Mouse (Mus musculus): ENCODE data around the gene Sept6. TPM values are rescaled to one million over a fixed set of nuclear protein-coding genes. Genes with fewer than 3 reads are reported as not detected.

The Sept6 gene
- polyA plus RNA-seq, 1 experiment from 2014 or later = 43.6 TPM

DNA sequence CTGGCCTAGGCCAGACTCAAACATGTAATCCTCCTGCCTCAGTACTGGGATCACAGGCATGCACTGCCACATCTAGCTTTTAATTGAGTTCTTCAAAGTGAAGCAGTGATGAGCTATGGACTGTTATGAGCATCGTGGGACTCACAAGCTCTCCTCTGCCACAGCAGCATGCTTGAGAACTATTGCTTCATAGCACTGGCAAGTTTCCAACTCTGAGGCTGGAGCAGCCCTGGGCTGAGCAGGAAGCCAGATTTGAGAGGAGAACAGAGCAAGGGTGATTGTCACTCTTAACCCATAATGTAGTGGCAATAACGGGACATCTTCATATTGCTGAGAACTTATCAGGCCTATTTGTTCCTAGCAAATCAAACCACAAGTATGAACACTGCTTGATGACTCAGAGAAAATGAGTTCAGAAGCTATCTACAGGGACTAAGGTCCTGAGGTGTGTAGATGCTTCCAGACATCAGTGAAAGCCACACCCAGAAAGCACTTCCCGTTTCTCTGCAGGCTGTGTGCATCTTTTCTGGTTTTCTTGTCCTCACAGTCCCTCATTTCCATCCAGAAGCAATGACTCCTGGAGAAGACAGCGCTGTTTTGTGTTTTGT is 51.7 kb downstream of the Sept6 start:
- no peaks in the 10 kb centered on the region for H3K27me3 ChIP-seq (ENCODE audit: control insufficient read depth, insufficient read depth, low read length)
- H3K4me2 ChIP-seq (ENCODE audit: low read depth, low read length, severe bottlenecking) = no peak overlapping the region
- no peaks in the 10 kb centered on the region for H3K4me1 ChIP-seq (replicated peaks; ENCODE audit: control insufficient read depth, insufficient read depth, low read length)
- no peak for DNase-seq (ENCODE audit: low spot score)
- no peak for ATAC-seq (replicated peaks; ENCODE audit: low FRiP score)
- no peak overlapping the region for H3K9ac ChIP-seq (ENCODE audit: low read length)
- no peak overlapping the region for H3K27ac ChIP-seq (ENCODE audit: low read depth, low read length)
- WGBS = 88% methylated on average over 4 of the region's 4 CpGs
- H3K4me3 ChIP-seq (ENCODE audit: low read depth, low read length) = no peak overlapping the region
- H3K9me3 ChIP-seq (ENCODE audit: control insufficient read depth, low read length) = no peaks in the 10 kb centered on the region
- no peaks in the 10 kb centered on the region; the same call in 1 of the 2 replicates for H3K36me3 ChIP-seq (ENCODE audit: control insufficient read depth, insufficient read depth, low read length)

DNA sequence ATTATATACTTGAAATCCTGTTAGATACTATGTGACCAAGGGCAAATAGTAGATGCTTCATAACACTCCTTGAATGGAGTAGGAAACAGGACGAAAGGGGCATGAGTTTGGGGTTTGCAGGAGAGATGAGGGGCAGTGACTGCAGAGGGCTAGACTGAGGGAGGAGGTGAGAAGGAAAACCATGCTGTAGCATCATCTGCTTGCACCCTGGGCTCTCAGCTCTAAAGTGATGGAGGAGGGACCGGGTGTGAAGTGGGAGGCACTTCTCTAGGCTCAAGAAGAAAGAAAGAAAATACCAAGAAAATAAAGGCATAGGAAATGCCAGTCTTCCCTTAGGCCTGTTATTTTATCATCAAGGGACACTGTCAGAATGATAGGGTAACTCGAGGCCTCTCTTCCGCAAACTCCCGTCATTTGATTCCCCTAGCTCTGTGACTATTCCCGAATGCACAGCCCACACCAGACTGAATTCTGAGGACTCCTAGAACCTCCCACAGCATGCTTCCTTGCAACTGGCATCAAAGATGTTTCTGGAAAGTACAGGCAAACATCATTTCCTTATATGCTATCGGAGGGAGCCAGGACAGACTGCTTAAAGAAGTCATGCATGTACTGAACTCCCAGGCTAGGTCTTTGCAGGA is 56.1 kb downstream of the Sept6 start:
- Histone ChIP-seq H3K9me3 (ENCODE audit: control insufficient read depth, low read length) (no peaks in the 10 kb centered on the region), H3K9ac (ENCODE audit: low read length) (no peak overlapping the region)
- no peak for ATAC-seq (replicated peaks; ENCODE audit: low FRiP score)

DNA sequence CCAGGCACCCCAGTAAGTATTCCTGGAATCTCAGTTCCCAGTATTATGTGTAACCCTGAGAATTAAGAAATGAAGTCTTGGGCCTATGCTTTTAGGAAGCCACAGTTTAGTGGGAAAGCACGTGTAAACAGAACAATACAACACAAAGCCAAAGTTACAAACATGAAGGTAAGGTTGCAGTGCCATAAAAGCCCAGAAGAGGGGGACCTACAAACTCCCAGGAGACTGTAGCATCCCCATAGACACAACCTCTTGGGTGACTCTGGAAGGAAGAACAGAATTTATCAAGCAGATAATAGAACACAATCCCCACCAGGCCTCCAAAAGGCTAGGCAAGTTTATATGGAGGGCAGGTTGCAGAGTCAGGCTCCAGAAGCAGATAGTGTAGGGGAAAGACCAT is 61.0 kb downstream of the Sept6 start:
- no peaks in the 10 kb centered on the region for H3K27me3 ChIP-seq (ENCODE audit: control insufficient read depth, insufficient read depth, low read length)
- H3K36me3 ChIP-seq (ENCODE audit: control insufficient read depth, insufficient read depth, low read length) = no peaks in the 10 kb centered on the region
- no peak overlapping the region for H3K27ac ChIP-seq (ENCODE audit: low read depth, low read length)
- no peak overlapping the region for H3K4me3 ChIP-seq (ENCODE audit: low read depth, low read length)
- no peak for DNase-seq (ENCODE audit: low spot score)
- H3K4me1 ChIP-seq (replicated peaks; ENCODE audit: control insufficient read depth, insufficient read depth, low read length) = no peaks in the 10 kb centered on the region
- no peak overlapping the region for H3K9ac ChIP-seq (ENCODE audit: low read length)
- no peak for ATAC-seq (replicated peaks; ENCODE audit: low FRiP score)
- H3K4me2 ChIP-seq (ENCODE audit: low read depth, low read length, severe bottlenecking) = no peak overlapping the region
- H3K9me3 ChIP-seq (ENCODE audit: control insufficient read depth, low read length) = no peaks in the 10 kb centered on the region
- WGBS = 58% methylated on average over 1 of the region's 1 CpGs

More for the DNA sequence above, 56.1 kb downstream of the Sept6 start:
- Histone ChIP-seq H3K27me3 (ENCODE audit: control insufficient read depth, insufficient read depth, low read length) (no peaks in the 10 kb centered on the region), H3K4me2 (ENCODE audit: low read depth, low read length, severe bottlenecking) (no peak overlapping the region), H3K36me3 (ENCODE audit: control insufficient read depth, insufficient read depth, low read length) (no peaks in the 10 kb centered on the region), H3K4me1 (replicated peaks; ENCODE audit: control insufficient read depth, insufficient read depth, low read length) (no peaks in the 10 kb centered on the region), H3K27ac (ENCODE audit: low read depth, low read length) (no peak overlapping the region), H3K4me3 (ENCODE audit: low read depth, low read length) (no peak overlapping the region)
- DNase-seq (ENCODE audit: low spot score) = no peak
- 74% methylated on average over 7 of the region's 7 CpGs for WGBS

DNA sequence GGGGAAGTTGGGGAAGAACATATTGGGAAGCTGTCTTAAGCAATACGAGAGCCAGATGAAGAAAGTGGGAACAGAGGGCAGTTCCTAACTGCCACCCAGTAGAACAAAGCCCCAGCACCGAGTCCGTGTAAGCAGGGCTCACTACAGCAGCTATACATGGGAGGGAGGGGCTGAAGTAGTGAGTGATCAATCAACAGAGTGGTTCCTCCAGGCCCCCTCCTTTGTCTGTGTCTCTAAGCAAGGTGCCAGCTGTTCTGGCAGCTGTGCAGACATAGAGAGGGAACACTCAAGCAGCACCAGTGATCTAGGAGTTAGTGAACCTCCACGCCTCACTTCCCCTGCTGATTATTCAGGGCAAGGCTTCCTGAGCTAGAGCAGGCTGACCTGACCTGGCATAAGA is 61.9 kb downstream of the Sept6 start:
- H3K9me3 ChIP-seq (ENCODE audit: control insufficient read depth, low read length) = no peaks in the 10 kb centered on the region
- WGBS = 83% methylated on average over 4 of the region's 4 CpGs
- no peaks in the 10 kb centered on the region for H3K36me3 ChIP-seq (ENCODE audit: control insufficient read depth, insufficient read depth, low read length)
- ATAC-seq (replicated peaks; ENCODE audit: low FRiP score) = no peak
- H3K4me1 ChIP-seq (replicated peaks; ENCODE audit: control insufficient read depth, insufficient read depth, low read length) = no peaks in the 10 kb centered on the region
- H3K27ac ChIP-seq (ENCODE audit: low read depth, low read length) = no peak overlapping the region
- H3K9ac ChIP-seq (ENCODE audit: low read length) = no peak overlapping the region
- no peak overlapping the region for H3K4me2 ChIP-seq (ENCODE audit: low read depth, low read length, severe bottlenecking)
- DNase-seq (ENCODE audit: low spot score) = no peak
- H3K27me3 ChIP-seq (ENCODE audit: control insufficient read depth, insufficient read depth, low read length) = no peaks in the 10 kb centered on the region
- H3K4me3 ChIP-seq (ENCODE audit: low read depth, low read length) = no peak overlapping the region

DNA sequence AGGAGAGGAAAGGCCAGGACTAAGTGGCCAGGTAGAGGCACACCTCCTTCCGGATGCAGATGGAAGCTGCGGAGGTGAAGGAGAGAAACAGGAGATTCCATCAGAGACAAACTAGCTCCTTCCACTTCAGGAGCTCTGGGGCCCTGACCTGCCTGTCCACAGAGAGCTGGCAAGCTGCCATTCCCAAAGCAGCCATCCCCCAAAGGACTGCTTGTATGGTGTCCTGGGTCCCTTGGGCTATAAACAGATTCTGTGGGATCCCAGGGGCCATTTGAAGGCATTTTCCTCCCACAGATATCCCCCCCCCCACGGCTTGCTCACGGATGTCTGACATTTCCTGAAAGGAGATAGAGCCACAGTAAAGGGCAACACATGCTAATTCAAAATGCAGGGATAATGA is 62.8 kb downstream of the Sept6 start:
- 84% methylated on average over 4 of the region's 4 CpGs for WGBS
- H3K4me3 ChIP-seq (ENCODE audit: low read depth, low read length) = no peak overlapping the region
- no peaks in the 10 kb centered on the region for H3K4me1 ChIP-seq (replicated peaks; ENCODE audit: control insufficient read depth, insufficient read depth, low read length)
- no peak overlapping the region for H3K9ac ChIP-seq (ENCODE audit: low read length)
- no peaks in the 10 kb centered on the region for H3K36me3 ChIP-seq (ENCODE audit: control insufficient read depth, insufficient read depth, low read length)
- H3K4me2 ChIP-seq (ENCODE audit: low read depth, low read length, severe bottlenecking) = no peak overlapping the region
- H3K27me3 ChIP-seq (ENCODE audit: control insufficient read depth, insufficient read depth, low read length) = no peaks in the 10 kb centered on the region
- no peak overlapping the region for H3K27ac ChIP-seq (ENCODE audit: low read depth, low read length)
- H3K9me3 ChIP-seq (ENCODE audit: control insufficient read depth, low read length) = no peaks in the 10 kb centered on the region
- ATAC-seq (replicated peaks; ENCODE audit: low FRiP score) = no peak
- no peak for DNase-seq (ENCODE audit: low spot score)

DNA sequence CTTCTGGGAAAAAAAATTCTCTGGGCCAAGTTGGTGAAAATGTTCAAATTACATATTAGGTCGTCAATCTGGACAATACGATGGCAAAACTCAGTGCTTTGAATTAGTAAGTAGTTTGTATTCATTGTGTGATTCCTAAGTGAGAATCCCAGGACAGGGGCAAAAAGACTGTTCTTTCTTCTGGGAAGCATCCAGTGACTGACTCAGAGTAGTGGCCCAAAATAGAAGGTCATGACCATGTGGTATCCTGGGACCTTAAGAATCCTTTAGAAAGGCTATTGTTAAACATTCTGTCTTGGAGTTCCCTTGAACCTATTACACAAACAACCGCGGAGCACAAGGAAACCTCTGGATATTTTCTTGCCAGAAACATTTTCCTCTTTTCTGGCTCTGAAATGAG is 70.2 kb downstream of the Sept6 start:
- H3K4me1 ChIP-seq (replicated peaks; ENCODE audit: control insufficient read depth, insufficient read depth, low read length) = no peaks in the 10 kb centered on the region
- DNase-seq (ENCODE audit: low spot score) (no peak), ATAC-seq (replicated peaks; ENCODE audit: low FRiP score) (no peak)
- no peak overlapping the region for H3K4me3 ChIP-seq (ENCODE audit: low read depth, low read length)
- H3K27ac ChIP-seq (ENCODE audit: low read depth, low read length) = no peak overlapping the region
- no peaks in the 10 kb centered on the region for H3K27me3 ChIP-seq (ENCODE audit: control insufficient read depth, insufficient read depth, low read length)
- H3K4me2 ChIP-seq (ENCODE audit: low read depth, low read length, severe bottlenecking) = no peak overlapping the region
- no peaks in the 10 kb centered on the region for H3K36me3 ChIP-seq (ENCODE audit: control insufficient read depth, insufficient read depth, low read length)
- no peak overlapping the region for H3K9ac ChIP-seq (ENCODE audit: low read length)
- H3K9me3 ChIP-seq (ENCODE audit: control insufficient read depth, low read length) = no peaks in the 10 kb centered on the region
- WGBS = 86% methylated on average over 4 of the region's 4 CpGs

DNA sequence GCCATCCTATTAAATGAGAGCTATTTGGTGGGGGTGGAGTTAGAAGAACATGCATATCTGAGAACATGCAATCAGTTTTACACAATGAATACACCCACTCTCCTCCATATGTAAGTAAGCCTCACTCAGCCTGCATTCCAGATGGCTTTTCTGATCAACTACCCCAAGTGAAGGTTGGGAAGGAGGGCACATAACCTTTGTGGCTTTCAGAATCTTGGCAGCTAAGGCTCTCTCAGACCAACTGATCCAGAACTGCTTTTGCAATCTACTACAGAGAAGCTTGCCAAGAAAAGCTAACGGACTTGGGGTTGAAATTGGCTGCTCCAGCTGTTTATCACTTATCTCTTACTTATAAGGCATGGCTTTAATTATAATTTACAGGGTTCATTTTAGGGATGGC is 73.8 kb downstream of the Sept6 start:
- no peak overlapping the region for H3K4me3 ChIP-seq (ENCODE audit: low read depth, low read length)
- WGBS = 91% methylated on average over 1 of the region's 1 CpGs
- H3K9me3 ChIP-seq (ENCODE audit: control insufficient read depth, low read length) = no peaks in the 10 kb centered on the region
- H3K27ac ChIP-seq (ENCODE audit: low read depth, low read length) = no peak overlapping the region
- no peak overlapping the region for H3K9ac ChIP-seq (ENCODE audit: low read length)
- no peaks in the 10 kb centered on the region for H3K4me1 ChIP-seq (replicated peaks; ENCODE audit: control insufficient read depth, insufficient read depth, low read length)
- H3K27me3 ChIP-seq (ENCODE audit: control insufficient read depth, insufficient read depth, low read length) = no peaks in the 10 kb centered on the region
- no peak for DNase-seq (ENCODE audit: low spot score)
- H3K36me3 ChIP-seq (ENCODE audit: control insufficient read depth, insufficient read depth, low read length) = no peaks in the 10 kb centered on the region
- ATAC-seq (replicated peaks; ENCODE audit: low FRiP score) = no peak
- H3K4me2 ChIP-seq (ENCODE audit: low read depth, low read length, severe bottlenecking) = no peak overlapping the region

DNA sequence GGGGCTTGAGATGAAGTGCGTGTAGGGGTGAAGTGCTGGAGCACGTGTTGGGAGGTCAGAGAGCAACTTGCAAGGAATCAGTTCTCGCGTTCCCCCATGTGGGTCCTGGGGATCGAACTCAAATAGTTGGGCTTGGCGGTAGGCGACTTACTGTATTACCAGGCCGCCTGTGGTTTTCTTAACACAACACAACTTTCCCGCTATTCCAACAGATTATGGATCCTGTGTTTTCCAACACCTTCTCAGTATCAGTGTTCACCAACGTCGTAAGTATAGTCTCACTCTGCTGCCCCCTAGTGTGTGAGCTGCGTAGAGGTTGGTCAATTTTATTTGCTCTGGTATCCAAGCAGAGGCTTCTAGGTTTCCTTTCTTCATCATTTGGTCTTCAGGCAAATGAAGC is 80.3 kb downstream of the Sept6 start:
- H3K36me3 ChIP-seq (ENCODE audit: control insufficient read depth, insufficient read depth, low read length) = no peaks in the 10 kb centered on the region
- H3K4me2 ChIP-seq (ENCODE audit: low read depth, low read length, severe bottlenecking) = no peak overlapping the region
- H3K9me3 ChIP-seq (ENCODE audit: control insufficient read depth, low read length) = no peaks in the 10 kb centered on the region
- no peaks in the 10 kb centered on the region for H3K27me3 ChIP-seq (ENCODE audit: control insufficient read depth, insufficient read depth, low read length)
- no peak overlapping the region for H3K9ac ChIP-seq (ENCODE audit: low read length)
- 43% methylated on average over 12 of the region's 12 CpGs for WGBS
- ATAC-seq (replicated peaks; ENCODE audit: low FRiP score) = no peak
- no peak overlapping the region for H3K4me3 ChIP-seq (ENCODE audit: low read depth, low read length)
- peak; percentile 61 for DNase-seq (ENCODE audit: low spot score)
- no peak overlapping the region for H3K27ac ChIP-seq (ENCODE audit: low read depth, low read length)
- H3K4me1 ChIP-seq (replicated peaks; ENCODE audit: control insufficient read depth, insufficient read depth, low read length) = no peaks in the 10 kb centered on the region

DNA sequence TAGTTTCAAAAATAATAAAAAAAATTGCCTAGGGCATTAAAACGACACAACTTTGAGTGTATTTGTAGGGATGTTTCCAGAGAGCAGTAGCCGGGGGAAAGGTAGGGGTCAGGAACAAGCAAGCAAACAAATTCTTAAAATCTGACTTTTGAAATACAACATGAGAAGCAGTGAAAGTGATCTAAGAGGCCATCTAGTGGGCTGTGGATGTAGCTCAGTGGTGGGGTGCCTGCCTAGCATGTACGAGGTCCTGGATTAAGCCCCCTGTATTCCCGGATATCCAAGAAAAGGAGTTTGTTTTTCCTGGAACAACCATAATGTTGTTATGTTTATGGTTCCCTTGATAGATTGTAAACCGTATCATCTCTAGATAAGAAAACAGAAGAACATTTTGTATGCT is 85.1 kb downstream of the Sept6 start:
- ATAC-seq (replicated peaks; ENCODE audit: low FRiP score) = no peak
- WGBS = 40% methylated on average over 5 of the region's 5 CpGs
- no peaks in the 10 kb centered on the region for H3K36me3 ChIP-seq (ENCODE audit: control insufficient read depth, insufficient read depth, low read length)

More for the DNA sequence above, 85.1 kb downstream of the Sept6 start:
- Histone ChIP-seq H3K4me3 (ENCODE audit: low read depth, low read length) (no peak overlapping the region), H3K27me3 (ENCODE audit: control insufficient read depth, insufficient read depth, low read length) (no peaks in the 10 kb centered on the region), H3K9ac (ENCODE audit: low read length) (no peak overlapping the region), H3K4me2 (ENCODE audit: low read depth, low read length, severe bottlenecking) (no peak overlapping the region), H3K9me3 (ENCODE audit: control insufficient read depth, low read length) (no peaks in the 10 kb centered on the region), H3K27ac (ENCODE audit: low read depth, low read length) (no peak overlapping the region), H3K4me1 (replicated peaks; ENCODE audit: control insufficient read depth, insufficient read depth, low read length) (no peaks in the 10 kb centered on the region)
- DNase-seq (ENCODE audit: low spot score) = no peak
